Mouse (Mus musculus) olfactory bulb, adult 2 months (tissue): ENCODE measurements at regions not wholly inside any gene's neighbourhood (a gene's known extent, or its start where the extent isn't known, plus 50 kb on each side); places are given as distances from the start of the nearest gene placed in this dataset.

Experiments used
- CTCF ChIP-seq: fragments of 200-500 bp; IDR thresholded peaks from 2 replicates; pipeline ENCODE4 v1.5.1; 2012; ENCODE audit warnings: low read depth, mild to moderate bottlenecking, low read length, moderate library complexity; ENCODE audit not compliant: insufficient read depth
- POLR2A ChIP-seq: fragments of 200-500 bp; IDR thresholded peaks from 2 replicates; pipeline ENCODE4 v1.6.1; 2012; ENCODE audit warnings: mild to moderate bottlenecking, low read depth, low read length, moderate library complexity; ENCODE audit not compliant: insufficient read depth

DNA sequence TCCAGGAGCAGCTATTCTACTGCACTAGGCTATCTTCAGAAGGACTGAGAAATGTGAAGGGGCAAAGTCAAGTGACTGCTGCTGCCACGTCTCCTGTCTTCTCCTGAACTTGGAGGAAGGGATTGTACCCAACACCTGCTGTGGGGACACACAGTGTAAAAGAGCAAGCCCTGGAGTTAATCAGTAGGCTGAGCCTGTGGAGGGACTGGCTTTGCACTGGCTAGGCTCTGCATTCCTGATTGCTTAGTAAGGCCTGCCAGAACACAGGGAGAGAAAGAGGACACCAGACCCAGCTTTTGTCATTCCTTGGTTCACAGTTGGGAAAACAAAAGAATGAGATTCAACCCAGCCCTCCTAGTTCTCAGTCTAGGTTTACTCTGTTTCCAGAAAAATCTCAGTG lies 472.7 kb upstream of the Adamts9 start:
- no peak for TF ChIP-seq CTCF
- no peak for TF ChIP-seq POLR2A
